Mouse (Mus musculus) bone marrow macrophage, adult 2 months (primary cell): Measurements from ENCODE around the gene Nim1k.

Experiments
- CTCF ChIP-seq: IDR thresholded peaks from 2 replicates; pipeline ENCODE4 v1.5.1; 2012; ENCODE audit warnings: low read depth, mild to moderate bottlenecking, low read length, moderate library complexity
- POLR2A ChIP-seq: IDR thresholded peaks from 2 replicates; pipeline ENCODE4 v1.6.1; 2012; ENCODE audit warnings: mild to moderate bottlenecking, low read depth, low read length, borderline replicate concordance

DNA sequence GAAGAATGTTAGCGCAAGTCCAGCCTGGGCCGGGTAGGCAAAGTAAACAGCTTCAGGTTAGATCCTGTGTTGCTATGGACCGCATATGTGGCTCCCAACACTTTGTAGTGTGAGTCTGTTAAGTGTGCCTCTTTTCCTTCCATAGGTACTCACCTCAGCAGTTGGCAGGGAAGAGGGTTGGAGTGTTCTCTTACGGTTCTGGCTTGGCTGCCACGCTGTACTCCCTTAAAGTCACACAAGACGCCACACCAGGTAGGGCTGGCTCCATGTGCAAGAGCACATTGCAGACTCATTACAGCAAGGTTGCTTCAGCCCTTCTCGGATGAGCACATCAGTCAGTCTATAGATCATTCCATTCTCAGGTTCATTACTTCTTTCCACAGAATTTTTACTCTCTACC is 51.4 kb downstream of the Nim1k start:
- no peak for TF ChIP-seq POLR2A
- TF ChIP-seq CTCF, result no peak
